Mouse (Mus musculus): Measurements from ENCODE around the gene Lsm12. TPM values are rescaled to one million over a fixed set of nuclear protein-coding genes. Genes with fewer than 3 reads are reported as not detected.
"Not testable (repeated sequence)": the region's sequence is repeated elsewhere in the genome, so short reads cannot be mapped to it uniquely, and the experiment has no call there.

Lsm12 gene
- polyA plus RNA-seq, 1 experiment: 34.4 TPM

- Histone ChIP-seq H3K27ac (ENCODE audit: insufficient read depth, low read length) (no peak overlapping the region), H3K4me1 (ENCODE audit: control insufficient read depth, insufficient read depth, low read length) (peaks cover 5% of the 10 kb centered on the region), H3K4me3 (ENCODE audit: insufficient read depth, low read length) (no peak overlapping the region)
- TF ChIP-seq POLR2A (IDR thresholded peaks at IDR 0.05; ENCODE audit: extremely low read depth, insufficient read depth, low read length) (no peak), CTCF (IDR thresholded peaks at IDR 0.05; ENCODE audit: extremely low read depth, insufficient read depth, low read length) (no peak)
Observed at GRCm38 (mm10) chr11:102165971-102166722, 18.9 kb downstream of the Lsm12 start.

GRCm38 (mm10) chr11:102159781-102160180, 25.3 kb downstream of the Lsm12 start:
- no peak for TF ChIP-seq POLR2A (IDR thresholded peaks at IDR 0.05; ENCODE audit: extremely low read depth, insufficient read depth, low read length)
- no peak for TF ChIP-seq CTCF (IDR thresholded peaks at IDR 0.05; ENCODE audit: extremely low read depth, insufficient read depth, low read length)
- no peak overlapping the region for H3K4me3 ChIP-seq (ENCODE audit: insufficient read depth, low read length)

GRCm38 (mm10) chr11:102158024-102158423, 27.1 kb downstream of the Lsm12 start:
- not testable (repeated sequence) for H3K4me1 ChIP-seq (ENCODE audit: control insufficient read depth, insufficient read depth, low read length); H3K4me3 ChIP-seq (ENCODE audit: insufficient read depth, low read length); H3K27ac ChIP-seq (ENCODE audit: insufficient read depth, low read length)

More at GRCm38 (mm10) chr11:102159781-102160180, 25.3 kb downstream of the Lsm12 start:
- H3K4me1 ChIP-seq (ENCODE audit: control insufficient read depth, insufficient read depth, low read length): peaks cover 2% of the 10 kb centered on the region; the same call in 1 of the 2 replicates
- no peak overlapping the region for H3K27ac ChIP-seq (ENCODE audit: insufficient read depth, low read length)

- Histone ChIP-seq H3K4me1 (ENCODE audit: control insufficient read depth, insufficient read depth, low read length) (peaks cover 2% of the 10 kb centered on the region; the same call in 1 of the 2 replicates), H3K4me3 (ENCODE audit: insufficient read depth, low read length) (no peak overlapping the region), H3K27ac (ENCODE audit: insufficient read depth, low read length) (no peak overlapping the region)
- TF ChIP-seq POLR2A (IDR thresholded peaks at IDR 0.05; ENCODE audit: extremely low read depth, insufficient read depth, low read length): no peak
- TF ChIP-seq CTCF (IDR thresholded peaks at IDR 0.05; ENCODE audit: extremely low read depth, insufficient read depth, low read length): no peak
Observed at GRCm38 (mm10) chr11:102156786-102157089, 28.4 kb downstream of the Lsm12 start.

DNA sequence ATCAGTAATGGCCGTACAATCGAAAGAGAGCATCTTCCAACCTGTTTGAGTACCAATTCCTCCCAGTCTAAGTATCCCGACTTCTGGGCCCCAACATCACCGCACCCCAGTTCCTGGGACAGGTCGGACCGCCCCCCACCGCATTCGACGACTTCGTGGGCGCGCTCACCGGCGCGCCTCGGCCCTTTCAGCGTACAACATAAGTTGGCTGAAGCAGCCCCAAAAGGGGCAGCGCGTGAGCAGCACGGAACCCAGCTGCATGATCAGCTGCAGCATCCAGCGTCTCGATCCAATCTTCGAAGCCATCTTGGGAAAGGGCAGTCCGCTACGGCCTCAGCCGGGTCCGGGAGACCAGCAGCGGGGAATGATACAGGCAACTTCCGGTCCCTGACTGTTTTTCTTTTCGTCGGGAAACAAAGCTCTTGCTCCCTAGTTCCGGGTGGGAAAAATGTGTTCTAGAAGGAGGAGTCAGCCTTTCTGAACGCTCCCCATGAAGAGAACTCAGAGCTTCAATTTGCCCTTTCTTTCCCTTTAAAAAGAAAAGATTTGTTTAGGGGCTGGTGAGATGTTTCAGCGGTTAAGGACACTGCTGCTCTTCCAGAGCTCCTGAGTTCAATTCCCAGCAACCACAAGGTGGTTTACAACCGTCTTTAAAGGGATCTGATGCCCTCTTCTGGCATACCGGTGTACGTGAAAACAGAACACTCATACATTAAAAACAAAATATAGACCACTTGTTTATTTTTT, 28.9 kb downstream of the Lsm12 start, which contains the start of gene Tmem101:
Tmem101 (minus strand) TSS at position 366 of the 747 bp plus-strand sequence.
- H3K4me3 ChIP-seq (ENCODE audit: insufficient read depth, low read length): peak within 1 kb of the TSS; percentile 68
- TF ChIP-seq POLR2A (IDR thresholded peaks at IDR 0.05; ENCODE audit: extremely low read depth, insufficient read depth, low read length) (peak; percentile 78; the same call in 1 of the 2 replicates), CTCF (IDR thresholded peaks at IDR 0.05; ENCODE audit: extremely low read depth, insufficient read depth, low read length) (no peak)
- no peak within 1 kb of the TSS for H3K27ac ChIP-seq (ENCODE audit: insufficient read depth, low read length)

GRCm38 (mm10) chr11:102147213-102147989, 37.7 kb downstream of the Lsm12 start:
- no peak overlapping the region for H3K27ac ChIP-seq (ENCODE audit: insufficient read depth, low read length)
- TF ChIP-seq CTCF (IDR thresholded peaks at IDR 0.05; ENCODE audit: extremely low read depth, insufficient read depth, low read length): no peak
- no peak for TF ChIP-seq POLR2A (IDR thresholded peaks at IDR 0.05; ENCODE audit: extremely low read depth, insufficient read depth, low read length)
- H3K4me3 ChIP-seq (ENCODE audit: insufficient read depth, low read length): no peak overlapping the region
- no peaks in the 10 kb centered on the region for H3K4me1 ChIP-seq (ENCODE audit: control insufficient read depth, insufficient read depth, low read length)

More for the DNA sequence above, 28.9 kb downstream of the Lsm12 start, which contains the start of gene Tmem101:
- peaks cover 2% of the 10 kb centered on the region; the same call in 1 of the 2 replicates for H3K4me1 ChIP-seq (ENCODE audit: control insufficient read depth, insufficient read depth, low read length)

GRCm38 (mm10) chr11:102146531-102146930, 38.6 kb downstream of the Lsm12 start:
- H3K27ac ChIP-seq (ENCODE audit: insufficient read depth, low read length): no peak overlapping the region
- no peak for TF ChIP-seq POLR2A (IDR thresholded peaks at IDR 0.05; ENCODE audit: extremely low read depth, insufficient read depth, low read length)
- no peak for TF ChIP-seq CTCF (IDR thresholded peaks at IDR 0.05; ENCODE audit: extremely low read depth, insufficient read depth, low read length)
- H3K4me3 ChIP-seq (ENCODE audit: insufficient read depth, low read length): no peak overlapping the region
- H3K4me1 ChIP-seq (ENCODE audit: control insufficient read depth, insufficient read depth, low read length): no peaks in the 10 kb centered on the region

DNA sequence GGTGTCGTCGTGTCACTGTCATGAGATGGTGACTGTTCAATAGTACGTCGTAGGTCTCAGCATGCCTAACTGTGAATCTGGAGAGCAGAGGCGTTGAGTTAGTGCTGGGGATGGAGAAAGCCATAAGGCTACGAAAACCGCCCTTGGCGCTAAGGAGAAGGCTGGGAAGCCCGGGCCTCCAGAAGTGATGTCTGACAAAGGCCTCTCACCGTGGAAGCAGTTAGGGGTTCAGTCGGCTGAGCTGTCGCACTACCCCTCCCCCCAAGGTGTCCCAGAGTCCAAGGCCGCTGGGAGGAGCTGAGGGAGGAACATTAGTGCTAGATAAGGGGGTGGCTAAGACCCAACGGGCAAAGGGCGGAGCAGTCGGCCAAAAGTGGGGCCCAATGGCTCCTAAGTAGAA, 39.1 kb downstream of the Lsm12 start:
- H3K4me3 ChIP-seq (ENCODE audit: insufficient read depth, low read length): no peak overlapping the region
- no peaks in the 10 kb centered on the region for H3K4me1 ChIP-seq (ENCODE audit: control insufficient read depth, insufficient read depth, low read length)
- TF ChIP-seq POLR2A (IDR thresholded peaks at IDR 0.05; ENCODE audit: extremely low read depth, insufficient read depth, low read length): no peak
- no peak for TF ChIP-seq CTCF (IDR thresholded peaks at IDR 0.05; ENCODE audit: extremely low read depth, insufficient read depth, low read length)
- no peak overlapping the region for H3K27ac ChIP-seq (ENCODE audit: insufficient read depth, low read length)

DNA sequence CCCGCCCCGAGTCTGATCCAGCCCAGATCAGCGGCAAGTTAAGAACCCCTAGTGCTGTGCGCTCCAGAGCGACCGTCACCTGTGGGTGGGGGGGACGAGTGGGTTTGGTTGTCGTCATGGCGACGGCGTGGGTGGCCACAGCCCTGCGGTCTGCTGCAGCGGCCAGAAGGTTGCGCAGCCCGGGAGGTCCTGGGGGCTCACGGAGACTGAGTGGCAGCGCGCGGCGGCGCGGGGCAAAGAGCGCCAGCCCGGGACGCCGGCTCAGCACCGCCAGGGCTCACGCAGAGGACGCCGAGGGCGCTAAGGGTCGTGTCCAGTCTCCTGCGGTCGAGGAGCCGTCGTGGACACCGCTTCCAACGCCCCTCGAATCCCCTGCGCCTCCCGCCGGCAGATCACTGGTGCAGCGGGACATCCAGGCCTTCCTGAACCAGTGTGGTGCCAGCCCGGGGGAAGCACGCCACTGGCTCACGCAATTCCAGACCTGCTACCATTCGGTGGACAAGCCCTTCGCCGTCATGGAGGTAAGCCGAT, 39.6 kb downstream of the Lsm12 start, which contains the start of gene Nags:
Nags (plus strand) TSS at position 43 of the 531 bp plus-strand sequence.
- H3K27ac ChIP-seq (ENCODE audit: insufficient read depth, low read length): no peak within 1 kb of the TSS
- TF ChIP-seq POLR2A (IDR thresholded peaks at IDR 0.05; ENCODE audit: extremely low read depth, insufficient read depth, low read length) (no peak), CTCF (IDR thresholded peaks at IDR 0.05; ENCODE audit: extremely low read depth, insufficient read depth, low read length) (no peak)
- no peaks in the 10 kb centered on the region for H3K4me1 ChIP-seq (ENCODE audit: control insufficient read depth, insufficient read depth, low read length)
- no peak within 1 kb of the TSS for H3K4me3 ChIP-seq (ENCODE audit: insufficient read depth, low read length)

Data from cortical plate, adult 2 months (tissue).